Mouse (Mus musculus) A20 (cell line): ENCODE measurements around the gene Slc2a4.
A peak's percentile ranks its signal among the peaks of the same experiment; 100 is the strongest.
"Not testable (repeated sequence)": the region's sequence is repeated elsewhere in the genome, so short reads cannot be mapped to it uniquely, and the experiment has no call there.

Experiments used
- DNase-seq: peaks from one replicate; pipeline ENCODE4 v3.0.0-alpha.2; 2011; ENCODE audit warnings: low read depth, low spot score

Gene Slc2a4

DNA sequence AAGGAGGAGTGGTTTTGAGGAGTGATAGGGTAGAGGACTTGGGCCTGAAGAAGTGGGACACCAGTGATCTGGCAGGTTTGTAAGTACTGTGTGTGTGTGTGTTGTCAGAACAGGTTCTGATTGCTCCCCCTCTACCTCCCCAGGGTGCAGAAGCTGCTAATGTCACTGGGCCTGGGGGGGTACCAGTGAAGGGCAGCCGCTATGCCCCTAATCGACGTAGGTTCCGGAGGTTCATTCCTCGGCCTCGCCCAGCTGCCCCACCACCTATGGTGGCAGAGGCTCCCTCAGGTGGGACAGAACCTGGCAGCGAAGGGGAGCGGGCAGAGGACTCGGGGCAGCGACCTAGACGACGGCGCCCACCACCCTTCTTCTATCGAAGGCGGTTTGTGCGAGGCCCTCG, 8.3 kb downstream of the Slc2a4 start:
- DNase-seq, result no peak

DNA sequence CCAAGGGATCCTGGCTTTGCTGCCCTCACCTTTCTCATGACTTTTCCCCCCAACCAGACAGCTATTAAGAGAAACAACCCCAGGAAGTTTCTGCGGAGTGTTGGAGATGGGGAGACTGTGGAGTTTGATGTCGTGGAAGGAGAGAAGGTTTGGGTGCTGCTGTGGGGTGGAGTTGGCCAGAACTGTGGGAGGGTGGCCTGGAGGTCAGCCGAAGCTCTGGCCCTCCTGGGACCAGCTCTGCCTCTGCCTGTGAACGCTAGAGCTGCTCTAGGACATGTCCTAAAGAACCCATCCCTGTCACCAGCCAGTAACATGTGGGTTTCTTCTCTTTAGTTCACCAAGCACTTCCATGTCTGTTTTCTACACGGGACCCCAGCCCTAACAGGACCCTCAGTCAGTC, 8.8 kb downstream of the Slc2a4 start:
- no peak for DNase-seq

DNA sequence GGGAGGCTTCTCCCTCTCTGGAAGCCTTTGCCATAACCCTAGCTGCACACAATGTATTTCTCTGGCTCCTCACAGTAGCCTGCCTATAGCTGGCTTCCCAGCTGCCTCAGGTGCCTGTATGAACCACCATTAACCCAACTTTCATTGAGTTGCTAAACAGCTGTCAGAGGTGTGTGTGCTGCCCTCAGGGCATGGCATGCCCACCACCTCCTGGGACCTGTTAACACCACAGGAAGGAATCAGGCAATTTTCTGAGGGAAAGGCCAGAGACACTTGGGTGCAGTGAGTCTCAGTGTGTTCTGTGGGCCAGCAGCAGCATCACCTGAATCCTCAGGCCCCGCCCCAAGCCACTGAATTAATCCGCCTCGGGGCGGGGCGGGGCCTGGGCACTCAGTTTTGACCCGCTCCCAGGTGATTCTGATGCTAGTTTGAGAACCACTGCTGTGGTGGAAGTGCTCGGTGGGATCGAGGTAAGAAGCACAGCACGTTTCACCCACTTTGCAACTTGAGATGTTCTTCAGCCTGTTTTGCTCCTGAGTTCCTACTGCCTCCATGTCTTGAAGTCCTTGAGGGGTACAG, 9.5 kb downstream of the Slc2a4 start:
- no peak for DNase-seq

DNA sequence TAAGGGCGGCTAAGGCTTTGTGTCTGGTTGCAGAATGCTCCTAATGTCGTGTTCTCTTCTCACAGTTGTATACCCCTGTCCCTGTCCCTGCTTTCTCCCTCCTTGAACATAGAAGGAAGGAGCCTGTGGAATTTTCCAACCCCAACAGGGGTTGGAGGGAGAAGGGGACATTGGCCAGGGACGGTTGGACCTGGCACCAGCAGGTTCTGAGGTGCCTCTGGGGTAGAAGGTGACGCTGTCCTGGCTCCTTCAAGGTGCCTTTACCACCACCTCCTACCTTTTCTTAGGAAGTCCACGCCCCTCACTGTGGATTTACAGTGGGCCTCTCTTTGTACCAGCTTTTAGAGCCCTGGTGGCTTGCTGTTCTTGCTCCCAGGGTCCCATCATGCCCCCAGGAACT, 10.2 kb downstream of the Slc2a4 start:
- no peak for DNase-seq

GRCm38 (mm10) chr11:69937385-69937784, 10.6 kb downstream of the Slc2a4 start:
- DNase-seq, result no peak

DNA sequence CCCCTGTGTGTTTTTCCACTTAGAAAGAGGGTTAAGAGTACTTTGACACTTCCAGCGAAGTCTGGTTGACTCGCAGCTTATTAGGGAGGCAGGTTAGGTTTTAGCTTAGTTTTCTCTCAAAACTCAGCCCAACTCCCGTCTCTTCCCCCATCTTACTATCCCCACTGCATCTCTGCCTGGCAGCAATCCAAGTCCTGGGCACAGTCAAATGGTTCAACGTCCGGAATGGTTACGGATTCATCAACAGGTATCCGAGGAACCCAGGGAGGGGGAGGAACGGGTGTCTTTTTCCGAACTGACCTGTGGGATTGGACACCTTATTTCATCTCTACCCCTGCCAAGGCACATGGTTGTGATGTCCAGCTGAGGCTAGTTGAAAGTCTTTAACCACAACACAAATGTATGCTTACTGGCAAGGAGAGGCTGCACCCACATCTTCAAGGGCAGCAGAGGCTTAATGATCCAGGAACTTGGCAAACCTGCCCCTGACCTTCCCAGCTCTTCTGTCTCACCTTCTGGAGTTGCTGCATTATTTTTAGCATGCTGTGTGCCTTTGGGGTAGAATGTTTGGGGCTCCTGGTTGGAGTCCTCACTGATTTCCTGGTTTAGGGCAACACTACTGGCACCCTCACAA, 11.2 kb downstream of the Slc2a4 start:
- no peak for DNase-seq

- DNase-seq, result no peak
Measured at GRCm38 (mm10) chr11:69936156-69936555, 11.8 kb downstream of the Slc2a4 start.

- peak; percentile 94 for DNase-seq
Measured at GRCm38 (mm10) chr11:69935137-69935879, 12.7 kb downstream of the Slc2a4 start, which contains the start of gene Ybx2. Ybx2 (plus strand) TSS chr11:69935796.

GRCm38 (mm10) chr11:69934681-69935080, 13.3 kb downstream of the Slc2a4 start:
- no peak for DNase-seq

- DNase-seq, result peak; percentile 90
Measured at GRCm38 (mm10) chr11:69934169-69934568, 13.8 kb downstream of the Slc2a4 start.

GRCm38 (mm10) chr11:69933066-69933465, 14.9 kb downstream of the Slc2a4 start:
- no peak for DNase-seq

- peak; percentile 35 for DNase-seq
Measured at GRCm38 (mm10) chr11:69932254-69932653, 15.7 kb downstream of the Slc2a4 start.

GRCm38 (mm10) chr11:69931769-69932168, 16.2 kb downstream of the Slc2a4 start:
- no peak for DNase-seq

DNA sequence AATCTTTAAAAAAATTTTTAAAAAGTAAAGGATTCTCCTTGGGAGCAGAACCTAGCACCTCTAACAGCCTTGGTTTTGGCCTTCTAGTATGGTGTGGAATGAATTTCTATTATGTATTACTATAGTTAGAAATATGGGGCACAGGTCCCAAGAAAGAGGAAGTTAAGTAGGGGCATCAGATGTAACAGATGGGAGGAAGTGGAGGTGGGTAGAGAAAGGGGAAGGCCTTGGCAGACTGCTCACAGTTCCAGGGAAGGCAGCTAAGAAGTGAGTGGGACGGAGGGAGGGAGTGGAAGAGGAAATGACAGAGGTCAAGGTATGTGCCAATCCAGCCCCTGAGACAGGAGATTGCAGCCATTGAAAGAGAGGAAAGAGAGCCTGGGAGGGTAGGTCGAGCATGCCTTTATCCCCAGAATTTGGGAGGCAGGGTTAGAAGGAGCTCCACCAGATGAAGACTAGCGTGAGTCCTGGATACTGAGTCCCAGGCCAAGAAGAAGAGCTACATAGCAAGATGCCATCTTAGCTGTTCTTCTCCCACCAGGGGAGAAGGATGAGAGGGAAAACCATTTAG, 16.9 kb downstream of the Slc2a4 start:
- DNase-seq, result peak; percentile 65

- DNase-seq, result not testable (repeated sequence)
Measured at GRCm38 (mm10) chr11:69930176-69930575, 17.8 kb downstream of the Slc2a4 start.

DNA sequence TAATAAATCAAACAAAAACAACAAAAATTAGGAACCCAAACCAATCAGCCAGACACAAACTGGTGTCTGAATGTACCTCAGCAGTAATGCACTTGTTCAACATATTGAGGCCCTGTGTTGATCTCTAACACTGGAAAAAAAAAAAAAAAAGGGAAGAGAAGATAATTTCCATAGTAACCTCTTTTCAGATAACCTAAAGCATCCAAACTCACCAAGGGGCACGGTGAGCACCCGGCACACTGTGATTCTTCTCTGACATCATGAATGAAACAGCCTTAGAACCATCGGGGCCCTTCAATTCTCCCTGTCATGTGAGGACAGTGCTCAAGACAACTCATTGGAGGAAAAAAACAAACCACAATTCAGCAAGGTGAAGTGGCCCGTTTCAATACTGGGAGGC, 18.3 kb downstream of the Slc2a4 start:
- no peak for DNase-seq

GRCm38 (mm10) chr11:69927501-69927900, 20.5 kb downstream of the Slc2a4 start:
- DNase-seq, result no peak

GRCm38 (mm10) chr11:69922796-69923195, 25.2 kb downstream of the Slc2a4 start:
- no peak for DNase-seq

DNA sequence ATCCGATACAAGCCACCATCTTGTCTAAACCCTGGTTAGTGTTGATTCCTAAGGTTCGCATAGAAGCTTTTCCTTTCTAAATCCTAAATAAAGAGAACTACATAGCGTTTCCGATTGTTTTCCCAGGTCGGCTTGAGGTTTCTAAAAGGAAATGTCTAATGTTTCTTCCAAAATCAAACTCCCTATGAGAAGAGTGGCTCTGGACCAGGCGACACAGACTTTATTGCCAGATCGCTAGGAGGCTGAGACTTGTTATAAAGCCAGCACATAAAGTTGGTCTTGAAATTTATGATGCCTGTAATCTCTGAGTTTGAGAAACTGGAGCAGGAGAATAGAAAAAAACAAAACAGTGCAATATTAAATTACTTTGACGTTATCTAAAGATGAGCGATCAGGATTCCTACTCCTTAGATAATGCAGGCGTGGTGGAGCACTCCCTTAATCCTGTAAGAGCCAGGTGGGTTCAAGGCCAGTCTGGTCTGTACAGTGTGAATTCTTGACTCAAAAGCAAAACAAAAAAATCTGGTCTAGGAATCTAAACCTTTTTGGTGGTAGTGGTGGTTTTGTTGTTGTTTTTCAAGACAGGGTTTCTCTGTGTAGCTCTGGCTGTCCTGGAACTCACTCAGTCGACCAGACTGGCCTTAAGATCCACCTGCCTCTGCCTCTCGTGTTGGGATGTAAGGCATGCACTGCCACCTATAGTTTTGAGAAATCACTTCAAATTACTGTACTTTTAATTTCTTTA, 25.8 kb downstream of the Slc2a4 start:
- peak; percentile 76 for DNase-seq

GRCm38 (mm10) chr11:69921114-69922011, 26.6 kb downstream of the Slc2a4 start, which contains the start of gene Eif5a:
Eif5a (minus strand) TSS chr11:69921958.
- peak; percentile 100 for DNase-seq
